Mouse (Mus musculus) intestine, postnatal 0 days (tissue): Measurements from ENCODE around the gene Fibin. TPM values are rescaled to one million over a fixed set of nuclear protein-coding genes. Genes with fewer than 3 reads are reported as not detected.

Experiments
- ATAC-seq: fragments of 200-750 bp; cut with Nextera tagmentation; 2 replicates; pipeline ENCODE4 v1.8.0; 2017; ENCODE audit warnings: mild to moderate bottlenecking, moderate TSS enrichment, moderate library complexity
- H3K27ac ChIP-seq: fragments of 300-500 bp; sonication (generic); 2 replicates; pipeline ENCODE4 v1.5.1; 2014; ENCODE audit warnings: mild to moderate bottlenecking, low read depth, low read length, moderate library complexity
- H3K27me3 ChIP-seq: fragments of 300-500 bp; sonication (generic); replicated peaks from 2 replicates; pipeline ENCODE4 v1.6.1; 2014; ENCODE audit warnings: low read length, mixed read lengths; ENCODE audit not compliant: control insufficient read depth, insufficient read depth
- H3K36me3 ChIP-seq: fragments of 300-500 bp; sonication (generic); 2 replicates; pipeline ENCODE4 v1.6.1; 2014; ENCODE audit warnings: mild to moderate bottlenecking, moderate library complexity; ENCODE audit not compliant: control insufficient read depth, insufficient read depth
- H3K4me1 ChIP-seq: fragments of 300-500 bp; sonication (generic); replicated peaks from 2 replicates; pipeline ENCODE4 v1.6.1; 2014; ENCODE audit warnings: antibody characterized with exemption, low read length, mixed read lengths; ENCODE audit not compliant: control insufficient read depth, insufficient read depth
- H3K4me2 ChIP-seq: fragments of 300-500 bp; sonication (generic); replicated peaks from 2 replicates; pipeline ENCODE4 v1.6.1; 2014; ENCODE audit warnings: low read depth, mild to moderate bottlenecking, moderate library complexity
- H3K4me3 ChIP-seq: fragments of 300-500 bp; sonication (generic); 2 replicates; pipeline ENCODE4 v1.5.1; 2014; ENCODE audit warnings: low read depth, low read length
- H3K9ac ChIP-seq: fragments of 300-500 bp; sonication (generic); 2 replicates; pipeline ENCODE4 v1.6.1; 2014; ENCODE audit warnings: mild to moderate bottlenecking, low read depth, low read length
- H3K9me3 ChIP-seq: fragments of 300-500 bp; sonication (generic); 2 replicates; pipeline ENCODE4 v1.6.1; 2016; ENCODE audit warnings: mixed run types; ENCODE audit not compliant: control insufficient read depth
- CTCF ChIP-seq: sonication (generic); IDR thresholded peaks from 2 replicates; pipeline ENCODE4 v1.5.1; 2016; ENCODE audit warnings: low read depth, mild to moderate bottlenecking, control low read depth, antibody characterized with exemption, moderate library complexity
- WGBS: fragments of 180-500 bp; shearing (Covaris S2); extraction: QIAGEN DNeasy Blood & Tissue Kit; methylation state at CpG from one replicate; pipeline ENCODE4 v1.1.7; 2014; 5-methylcytosine and 5-hydroxymethylcytosine counted together
- polyA plus RNA-seq: library from polyadenylated mRNA; unstranded; fragments of >200 nt; fragmentation: Nextera tagmentation; extraction: Ambion mirVana; gene quantifications from 2 replicates; pipeline ENCODE4 v1.2.1, GENCODE M21; 2015

Gene Fibin
- polyA plus RNA-seq, 1 experiment from 2014 or later: 22.6 TPM

DNA sequence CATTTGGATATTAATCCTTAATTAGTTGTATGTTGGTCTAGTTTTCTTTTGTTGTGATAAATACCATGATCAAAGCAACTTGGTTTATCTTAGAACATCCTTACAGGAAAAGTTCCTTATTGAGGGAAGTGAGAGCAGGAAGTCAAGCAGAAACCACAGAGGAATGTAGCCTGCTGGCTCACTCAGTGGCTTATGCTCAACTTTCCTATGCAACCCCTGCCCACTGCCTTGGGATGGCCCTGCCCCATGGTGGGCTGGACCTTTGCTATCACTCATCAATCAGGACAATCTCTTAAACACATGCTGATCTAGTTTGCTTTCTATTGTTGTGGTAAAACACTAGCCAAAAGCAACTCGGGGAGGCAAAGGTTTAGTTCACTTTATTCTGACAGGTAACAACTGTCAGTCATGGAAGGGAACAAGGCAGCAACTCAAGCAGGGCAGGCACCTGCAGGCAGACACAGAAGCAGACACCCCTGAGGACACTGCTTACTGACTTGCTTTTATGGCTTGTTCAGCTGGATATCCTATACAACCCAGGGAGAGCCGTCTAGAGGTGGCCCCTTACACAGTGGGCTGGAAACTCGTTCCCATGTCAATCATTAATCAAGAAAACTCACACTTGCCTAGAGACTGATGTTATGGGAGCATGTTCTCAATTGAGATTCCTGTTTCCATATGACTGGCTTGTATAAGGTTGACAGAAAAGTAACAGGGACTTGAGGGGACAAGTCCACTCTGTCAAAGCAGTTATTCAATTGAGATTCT is 46.7 kb downstream of the Fibin start:
- no peaks in the 10 kb centered on the region for H3K9me3 ChIP-seq
- no peaks in the 10 kb centered on the region for H3K27me3 ChIP-seq
- H3K4me3 ChIP-seq: no peak overlapping the region
- H3K4me1 ChIP-seq: no peaks in the 10 kb centered on the region
- H3K36me3 ChIP-seq: no peaks in the 10 kb centered on the region
- H3K27ac ChIP-seq: no peak overlapping the region
- no peak overlapping the region for H3K4me2 ChIP-seq
- ATAC-seq: peak; percentile 90
- no peak for TF ChIP-seq CTCF
- WGBS: 35% methylated on average over 3 of the region's 3 CpGs
- H3K9ac ChIP-seq: no peak overlapping the region

DNA sequence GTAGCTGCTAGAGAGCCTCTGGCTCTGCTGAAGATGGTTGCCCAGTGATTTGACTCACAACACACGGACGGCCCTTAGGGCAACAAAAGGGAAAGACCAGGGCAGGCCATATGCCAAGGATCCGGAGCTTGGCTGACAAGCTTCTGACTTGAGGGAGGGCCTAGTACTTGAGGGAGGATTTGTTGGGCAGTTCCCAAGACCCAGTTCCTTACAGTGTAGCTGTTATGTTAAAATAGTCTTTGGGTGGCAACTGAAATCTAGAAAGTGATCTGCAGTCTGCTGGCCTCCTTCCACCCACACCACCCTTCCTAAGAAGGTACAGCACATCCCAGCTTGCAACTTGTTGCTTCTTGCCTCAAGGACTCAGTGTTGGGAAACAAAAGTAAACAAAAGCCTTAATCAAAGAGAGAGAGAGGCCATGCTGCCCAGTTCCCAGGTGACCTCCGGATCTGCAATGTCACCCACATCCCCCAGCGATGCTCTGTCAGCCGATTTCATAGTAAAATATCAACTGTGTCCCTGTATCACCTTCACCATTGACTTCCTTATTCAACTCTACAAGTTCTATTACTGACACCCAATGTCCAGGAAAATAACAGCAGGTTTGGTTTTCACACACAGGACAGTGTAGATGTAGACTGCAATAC is 48.4 kb downstream of the Fibin start, which contains the start of gene Bbox1:
Gene Bbox1, minus strand, starts transcription at position 52 of the 647 bp plus-strand sequence.
- Histone ChIP-seq H3K4me2 (no peak within 1 kb of the TSS), H3K4me3 (no peak within 1 kb of the TSS), H3K27me3 (no peaks in the 10 kb centered on the region), H3K27ac (no peak within 1 kb of the TSS), H3K36me3 (no peaks in the 10 kb centered on the region), H3K9ac (no peak within 1 kb of the TSS), H3K9me3 (no peaks in the 10 kb centered on the region), H3K4me1 (no peaks in the 10 kb centered on the region)
- TF ChIP-seq CTCF: no peak
- no peak for ATAC-seq
- 75% methylated on average over 6 of the region's 6 CpGs for WGBS

DNA sequence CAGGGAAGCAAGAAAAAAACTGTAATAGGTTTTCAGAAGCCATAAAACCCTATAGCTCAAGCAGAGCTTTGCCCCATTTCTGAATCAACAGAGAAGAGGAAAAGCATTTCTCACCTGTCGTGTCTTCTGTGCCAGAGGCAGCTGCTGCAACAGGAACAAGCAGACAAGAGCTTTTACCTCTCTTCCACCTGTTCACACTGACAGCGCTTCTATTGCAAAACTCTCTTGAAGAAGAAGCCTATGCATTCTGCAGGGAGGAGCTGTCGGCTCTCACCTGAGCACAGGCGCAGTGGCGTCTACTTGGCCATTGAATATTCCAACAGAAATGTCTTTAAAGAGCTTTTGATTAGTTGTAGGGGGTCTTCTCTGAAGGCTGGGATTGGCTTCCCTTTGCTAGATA is 48.9 kb downstream of the Fibin start:
- Histone ChIP-seq H3K36me3 (no peaks in the 10 kb centered on the region), H3K4me2 (no peak overlapping the region), H3K27ac (no peak overlapping the region), H3K9ac (no peak overlapping the region), H3K4me3 (no peak overlapping the region), H3K27me3 (no peaks in the 10 kb centered on the region), H3K9me3 (no peaks in the 10 kb centered on the region), H3K4me1 (no peaks in the 10 kb centered on the region)
- 65% methylated on average over 5 of the region's 5 CpGs for WGBS
- ATAC-seq: no peak
- no peak for TF ChIP-seq CTCF

- TF ChIP-seq CTCF: no peak
- Histone ChIP-seq H3K9me3 (no peaks in the 10 kb centered on the region), H3K4me3 (no peak overlapping the region), H3K4me2 (no peak overlapping the region), H3K36me3 (no peaks in the 10 kb centered on the region), H3K27me3 (no peaks in the 10 kb centered on the region), H3K4me1 (no peaks in the 10 kb centered on the region), H3K9ac (no peak overlapping the region), H3K27ac (no peak overlapping the region)
- WGBS: 61% methylated on average over 2 of the region's 2 CpGs
- ATAC-seq: no peak
Observed at GRCm38 (mm10) chr2:110313305-110313824, 49.6 kb downstream of the Fibin start.

Other genes starting within 250 kb of the Fibin start
- 10.3 and 11.9 TPM in 2 replicates for gene Bbox1, start 48.6 kb downstream of the Fibin start, polyA plus RNA-seq
- 0.31 and 0.53 TPM in 2 replicates for gene Slc5a12, start 234.1 kb upstream of the Fibin start, polyA plus RNA-seq